Mouse (Mus musculus): ENCODE results near the gene 2310007B03Rik.

2310007B03Rik gene

GRCm38 (mm10) chr1:93159566-93160500 is 915 bp downstream of the 2310007B03Rik start:
- DNase-seq (ENCODE audit: low spot score): no peak

GRCm38 (mm10) chr1:93158916-93159315 is 1.8 kb downstream of the 2310007B03Rik start:
- no peak for DNase-seq (ENCODE audit: low spot score)

DNA sequence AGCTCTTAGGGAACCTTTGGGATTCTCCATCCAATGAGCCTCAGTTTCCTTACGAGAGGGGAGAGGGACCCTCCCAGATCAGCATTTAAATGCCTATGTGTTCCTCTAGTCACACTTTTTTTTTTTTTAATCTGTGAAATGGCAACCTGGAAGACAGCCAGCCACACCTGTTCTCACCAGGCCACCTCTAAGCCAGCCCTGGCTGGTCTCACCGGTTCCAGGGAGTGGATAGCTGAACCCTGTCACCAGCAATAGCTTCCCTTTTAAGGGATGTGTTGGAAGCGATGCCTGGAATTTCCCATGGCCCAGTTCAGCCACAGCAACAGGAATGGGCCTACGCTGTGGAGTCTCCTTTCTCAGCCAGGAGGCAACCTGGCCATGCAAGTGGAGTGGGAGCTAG is 3.2 kb downstream of the 2310007B03Rik start:
- no peak for DNase-seq (ENCODE audit: low spot score)

GRCm38 (mm10) chr1:93150907-93151661 is 9.7 kb downstream of the 2310007B03Rik start:
- DNase-seq (ENCODE audit: low spot score): no peak

DNA sequence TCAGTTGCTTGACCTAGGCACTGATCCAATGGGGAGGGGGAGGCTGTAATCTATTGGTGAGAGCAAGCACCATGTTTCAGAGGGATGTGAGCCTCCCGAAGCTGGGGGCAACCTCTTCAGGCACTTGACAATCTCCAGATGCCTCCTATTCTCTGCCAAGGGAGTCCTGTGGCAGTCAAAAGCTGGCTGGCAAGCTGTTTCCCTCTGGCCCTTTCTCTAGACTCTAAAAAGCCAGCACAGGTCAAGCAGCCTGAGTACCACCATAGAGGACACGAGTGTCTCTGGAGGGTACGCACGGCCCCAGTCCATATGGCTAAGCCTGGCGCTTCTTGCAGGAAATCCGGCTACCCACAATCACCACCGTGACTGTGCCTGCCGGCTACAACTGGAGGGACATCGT is 16.6 kb downstream of the 2310007B03Rik start:
- no peak for DNase-seq (ENCODE audit: low spot score)

GRCm38 (mm10) chr1:93142871-93143270 is 17.9 kb downstream of the 2310007B03Rik start:
- DNase-seq (ENCODE audit: low spot score): no peak

DNA sequence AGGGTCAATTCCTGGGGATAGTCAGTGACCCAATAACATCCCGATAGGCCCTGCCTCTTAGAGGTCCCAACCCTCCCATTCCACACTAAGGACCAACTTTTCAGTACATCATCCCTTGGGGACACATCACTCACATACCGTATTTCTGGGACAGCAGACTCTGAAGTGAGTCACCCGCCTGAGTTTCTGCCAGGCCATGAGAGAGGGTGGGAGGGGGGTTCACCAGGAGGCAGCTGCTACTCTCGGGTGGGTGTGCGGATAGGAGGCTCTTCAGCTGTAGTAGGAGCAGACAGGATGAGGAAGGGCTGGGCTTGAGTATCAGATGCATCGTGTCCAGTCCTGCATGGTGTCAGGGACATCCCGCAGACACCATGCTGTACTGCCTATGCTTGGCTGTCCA is 21.0 kb downstream of the 2310007B03Rik start:
- no peak for DNase-seq (ENCODE audit: low spot score)

DNA sequence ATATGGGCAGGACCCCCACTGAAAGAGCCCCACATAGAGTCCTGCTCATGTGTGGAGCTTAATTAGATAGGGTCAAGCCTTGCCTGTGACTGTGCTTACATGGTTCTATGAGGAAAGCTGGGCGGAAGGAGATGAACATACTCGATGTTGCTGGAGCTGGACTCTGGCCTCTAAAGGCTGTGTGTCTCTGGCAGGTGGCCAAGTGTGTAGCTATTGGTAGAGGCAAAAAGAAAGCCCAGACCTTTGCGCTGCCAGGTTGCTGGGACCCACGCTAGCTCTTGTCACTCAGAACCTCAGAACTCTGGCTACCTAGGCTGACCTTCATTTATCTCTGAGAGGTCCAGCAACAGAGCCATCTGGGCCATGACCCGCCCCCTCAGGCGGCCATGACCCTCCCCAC is 22.2 kb downstream of the 2310007B03Rik start:
- no peak for DNase-seq (ENCODE audit: low spot score)

- no peak for DNase-seq (ENCODE audit: low spot score)
These were observed 25.7 kb downstream of the 2310007B03Rik start, which contains the start of gene Agxt for GRCm38 (mm10) chr1:93135036-93135526. Gene Agxt (plus strand): TSS chr1:93135240.

GRCm38 (mm10) chr1:93132676-93133075 is 28.1 kb downstream of the 2310007B03Rik start:
- no peak for DNase-seq (ENCODE audit: low spot score)

GRCm38 (mm10) chr1:93130242-93130983 is 30.3 kb downstream of the 2310007B03Rik start:
- DNase-seq (ENCODE audit: low spot score): no peak

- peak; percentile 79 for DNase-seq (ENCODE audit: low spot score)
These were observed 31.9 kb downstream of the 2310007B03Rik start for GRCm38 (mm10) chr1:93128710-93129349.

- DNase-seq (ENCODE audit: low spot score): no peak
These were observed 32.5 kb downstream of the 2310007B03Rik start for GRCm38 (mm10) chr1:93128209-93128608.

DNA sequence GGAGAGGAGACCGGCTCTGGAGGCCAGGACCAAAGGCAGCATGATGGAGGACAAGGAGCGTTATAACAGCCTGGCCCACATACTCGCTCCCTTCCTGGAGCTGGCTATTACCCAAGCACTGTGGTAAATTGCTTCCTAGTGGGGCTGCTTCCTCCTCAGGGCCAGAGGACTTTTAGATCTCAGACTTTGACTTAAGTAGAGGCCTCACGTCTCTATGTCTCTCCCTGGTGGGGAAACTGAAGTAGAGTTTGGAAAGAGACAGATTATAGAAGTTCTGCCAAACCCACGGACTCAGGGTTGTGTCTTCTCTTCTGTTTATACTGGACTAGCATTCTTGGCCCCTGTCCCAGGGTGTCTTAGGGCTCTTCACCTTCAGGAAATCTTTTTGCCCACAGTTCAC is 35.5 kb downstream of the 2310007B03Rik start:
- DNase-seq (ENCODE audit: low spot score): no peak

GRCm38 (mm10) chr1:93124066-93124465 is 36.7 kb downstream of the 2310007B03Rik start:
- no peak for DNase-seq (ENCODE audit: low spot score)

DNA sequence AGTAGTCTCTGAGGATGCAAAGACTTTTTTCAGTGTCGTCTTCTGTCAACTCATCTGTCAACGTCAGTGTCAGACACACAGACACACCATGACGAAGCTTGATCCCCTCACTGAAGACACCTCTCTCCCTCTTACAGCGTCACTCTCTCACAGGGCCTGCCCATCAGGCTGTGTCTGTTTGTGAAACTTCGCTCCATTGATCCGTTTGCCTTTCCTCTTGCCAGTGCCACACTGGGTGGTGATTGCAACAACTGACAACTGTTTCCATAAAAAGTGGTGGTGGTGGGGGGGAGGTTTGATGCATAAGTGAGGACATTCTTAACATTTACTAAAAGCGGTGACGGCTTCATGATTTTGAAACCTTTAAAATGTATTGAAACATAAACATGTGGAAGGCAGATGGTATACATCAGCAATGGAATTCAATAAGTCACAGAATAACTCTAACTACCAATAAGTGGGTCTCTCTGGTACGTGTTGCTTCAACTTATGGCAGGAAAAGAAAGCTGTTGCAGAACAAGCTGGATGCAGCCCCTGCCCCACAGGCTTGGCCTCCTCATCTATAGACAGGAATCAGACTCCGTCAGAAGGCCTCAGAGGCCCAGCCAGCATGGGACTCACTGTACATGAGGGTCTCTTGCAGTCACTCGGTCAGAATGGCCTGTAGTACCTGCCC is 37.4 kb downstream of the 2310007B03Rik start:
- no peak for DNase-seq (ENCODE audit: low spot score)

GRCm38 (mm10) chr1:93118816-93119215 is 41.9 kb downstream of the 2310007B03Rik start:
- DNase-seq (ENCODE audit: low spot score): no peak

DNA sequence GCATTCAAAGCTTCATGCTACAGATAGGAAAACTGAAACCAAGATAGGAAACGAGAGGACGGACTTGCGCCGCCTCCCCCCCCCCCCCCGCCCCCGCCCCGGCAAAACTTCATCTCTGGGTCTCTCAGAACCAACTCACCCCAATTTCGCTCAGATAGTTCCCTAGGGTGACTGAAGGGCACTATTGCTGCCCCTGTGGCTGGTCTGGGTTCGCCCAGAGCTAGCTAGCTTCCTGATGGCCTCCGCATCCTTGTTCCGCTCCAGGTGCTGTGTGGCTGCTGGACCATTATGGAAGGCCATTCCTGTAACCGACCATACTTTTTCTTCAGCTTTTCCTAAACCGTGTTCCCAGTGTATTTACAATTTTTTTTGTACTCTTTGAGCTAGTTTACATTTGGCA is 45.3 kb downstream of the 2310007B03Rik start:
- peak; percentile 33 for DNase-seq (ENCODE audit: low spot score)

DNA sequence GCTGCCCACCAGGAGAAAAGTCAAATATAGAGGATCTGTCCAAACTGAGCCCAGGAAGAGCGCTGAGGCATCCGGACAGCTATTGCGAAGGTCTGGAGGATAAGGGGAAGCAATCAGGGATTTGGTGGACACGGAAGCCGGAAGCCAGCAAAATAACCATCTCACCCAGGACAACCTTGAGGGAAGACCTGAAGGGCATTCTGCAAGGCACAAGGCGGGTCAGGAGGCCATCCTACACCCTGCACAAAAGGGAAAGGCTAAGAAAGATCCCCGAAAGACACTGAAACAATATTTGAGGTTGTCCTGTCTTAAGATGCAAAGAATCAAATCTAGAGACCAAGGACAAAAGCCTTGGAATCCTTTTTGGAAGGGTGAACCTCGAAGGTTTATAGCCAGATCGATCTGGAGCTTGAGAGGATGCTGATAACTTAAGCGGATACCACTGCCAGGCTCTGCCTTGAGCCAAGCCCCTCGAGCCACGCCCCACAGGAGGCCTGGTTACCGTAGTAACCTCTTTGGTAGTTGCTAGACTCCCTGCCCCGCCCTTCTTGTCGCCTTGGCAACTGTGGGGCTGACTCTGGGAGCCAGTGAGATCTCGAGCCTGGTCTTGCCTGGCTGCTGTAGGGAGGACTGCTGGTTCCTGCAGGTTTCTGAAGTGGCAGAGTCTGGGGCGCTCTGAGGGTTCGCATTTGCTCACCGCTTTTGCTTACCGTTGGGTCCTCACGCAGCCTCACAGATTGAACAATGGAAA is 45.9 kb downstream of the 2310007B03Rik start:
- peak; percentile 98 for DNase-seq (ENCODE audit: low spot score)

GRCm38 (mm10) chr1:93102700-93103099 is 58.0 kb downstream of the 2310007B03Rik start:
- no peak for DNase-seq (ENCODE audit: low spot score)

Data from embryo, embryonic 10 days (tissue).